Mouse (Mus musculus): Measurements from ENCODE around the gene Cyp2b19. TPM values are rescaled to one million over a fixed set of nuclear protein-coding genes. Genes with fewer than 3 reads are reported as not detected.

Cyp2b19 gene
- polyA plus RNA-seq, 1 experiment from 2014 or later = not detected

DNA sequence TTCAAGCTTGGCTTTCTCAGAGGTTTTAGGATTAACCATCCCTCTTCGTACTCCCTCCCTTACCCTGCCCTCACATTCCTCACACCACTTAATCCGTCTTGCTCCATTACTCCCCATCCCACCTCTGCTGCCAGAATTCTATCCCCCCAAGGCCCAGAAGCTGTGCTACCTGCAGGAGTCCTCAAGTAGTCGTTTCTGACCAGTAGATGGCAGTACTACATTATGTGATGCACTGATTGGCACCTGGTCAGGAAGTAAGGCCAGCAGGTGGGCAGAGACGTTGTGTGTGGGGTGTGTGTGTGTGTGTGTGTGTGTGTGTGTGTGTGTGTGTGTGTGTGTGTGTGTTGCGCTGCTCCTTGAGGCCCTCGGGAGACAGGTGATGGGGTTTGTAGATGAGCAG is 18.9 kb downstream of the Cyp2b19 start:
- Histone ChIP-seq H3K36me3 (ENCODE audit: control insufficient read depth, insufficient read depth, low read length) (no peaks in the 10 kb centered on the region), H3K27me3 (ENCODE audit: control insufficient read depth, insufficient read depth, low read length) (no peaks in the 10 kb centered on the region), H3K9me3 (ENCODE audit: control insufficient read depth, low read depth, low read length) (no peaks in the 10 kb centered on the region), H3K9ac (replicated peaks; ENCODE audit: low read depth, low read length) (no peak overlapping the region), H3K4me2 (replicated peaks; ENCODE audit: low read depth, low read length) (no peak overlapping the region), H3K4me3 (ENCODE audit: low read depth, low read length) (no peak overlapping the region), H3K4me1 (ENCODE audit: control insufficient read depth, insufficient read depth, low read length) (no peaks in the 10 kb centered on the region), H3K27ac (ENCODE audit: low read length) (no peak overlapping the region)
- peak; percentile 25; the same call in 1 of the 2 replicates for ATAC-seq (ENCODE audit: insufficient number of reproducible peaks, insufficient read depth, low FRiP score, low read depth)
- WGBS = 10% methylated on average over 6 of the region's 6 CpGs

DNA sequence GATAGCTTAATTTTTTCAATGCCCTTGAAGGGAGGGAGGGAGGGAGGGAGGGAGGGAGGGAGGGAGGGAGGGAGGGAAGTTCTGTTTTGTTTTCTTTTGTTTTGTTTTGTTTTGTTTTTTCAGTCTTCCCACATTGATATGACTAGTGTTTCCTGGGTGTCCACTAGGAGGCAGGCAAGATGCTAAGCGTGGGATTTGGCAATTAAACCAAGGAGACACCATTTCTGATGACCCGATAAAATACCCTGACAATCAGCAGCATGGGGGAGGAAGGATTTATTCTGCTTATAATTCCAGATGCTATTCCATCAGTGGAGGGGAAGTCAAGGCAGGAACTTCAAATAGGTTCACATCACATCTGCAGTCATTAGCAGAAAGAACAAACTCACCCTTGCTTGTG is 20.9 kb downstream of the Cyp2b19 start:
- no peak overlapping the region for H3K27ac ChIP-seq (ENCODE audit: low read length)
- no peak for ATAC-seq (ENCODE audit: insufficient number of reproducible peaks, insufficient read depth, low FRiP score, low read depth)
- H3K9me3 ChIP-seq (ENCODE audit: control insufficient read depth, low read depth, low read length) = no peaks in the 10 kb centered on the region
- no peak overlapping the region for H3K4me3 ChIP-seq (ENCODE audit: low read depth, low read length)
- no peaks in the 10 kb centered on the region for H3K36me3 ChIP-seq (ENCODE audit: control insufficient read depth, insufficient read depth, low read length)
- H3K9ac ChIP-seq (replicated peaks; ENCODE audit: low read depth, low read length) = no peak overlapping the region
- no peaks in the 10 kb centered on the region for H3K4me1 ChIP-seq (ENCODE audit: control insufficient read depth, insufficient read depth, low read length)
- H3K27me3 ChIP-seq (ENCODE audit: control insufficient read depth, insufficient read depth, low read length) = no peaks in the 10 kb centered on the region
- no peak overlapping the region for H3K4me2 ChIP-seq (replicated peaks; ENCODE audit: low read depth, low read length)
- whole genome bisulfite sequencing = 55% methylated on average over 2 of the region's 2 CpGs

DNA sequence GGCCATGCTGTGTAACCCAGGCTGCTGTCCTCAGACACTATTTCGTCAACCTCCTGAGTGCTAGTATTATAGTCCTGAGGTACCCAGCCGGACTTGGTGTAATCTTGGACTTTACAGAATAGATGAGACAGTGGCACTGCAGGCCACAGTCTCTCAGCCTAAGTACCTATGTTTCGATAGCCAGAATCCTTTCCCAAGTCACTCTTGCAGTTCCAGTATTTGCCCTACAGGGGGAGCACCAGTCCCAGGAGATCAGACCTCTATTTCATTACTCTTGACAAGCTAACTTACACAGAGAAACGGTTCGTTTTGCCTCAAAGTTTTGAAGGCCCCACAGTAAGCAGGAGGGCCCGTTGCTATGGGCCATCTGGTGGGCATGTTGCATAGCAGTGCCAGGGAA is 21.5 kb downstream of the Cyp2b19 start:
- Histone ChIP-seq H3K4me3 (ENCODE audit: low read depth, low read length) (no peak overlapping the region), H3K9me3 (ENCODE audit: control insufficient read depth, low read depth, low read length) (no peaks in the 10 kb centered on the region), H3K9ac (replicated peaks; ENCODE audit: low read depth, low read length) (no peak overlapping the region), H3K27ac (ENCODE audit: low read length) (no peak overlapping the region), H3K27me3 (ENCODE audit: control insufficient read depth, insufficient read depth, low read length) (no peaks in the 10 kb centered on the region), H3K4me2 (replicated peaks; ENCODE audit: low read depth, low read length) (no peak overlapping the region), H3K36me3 (ENCODE audit: control insufficient read depth, insufficient read depth, low read length) (no peaks in the 10 kb centered on the region), H3K4me1 (ENCODE audit: control insufficient read depth, insufficient read depth, low read length) (no peaks in the 10 kb centered on the region)
- ATAC-seq (ENCODE audit: insufficient number of reproducible peaks, insufficient read depth, low FRiP score, low read depth) = no peak
- WGBS = 23% methylated on average over 6 of the region's 6 CpGs

DNA sequence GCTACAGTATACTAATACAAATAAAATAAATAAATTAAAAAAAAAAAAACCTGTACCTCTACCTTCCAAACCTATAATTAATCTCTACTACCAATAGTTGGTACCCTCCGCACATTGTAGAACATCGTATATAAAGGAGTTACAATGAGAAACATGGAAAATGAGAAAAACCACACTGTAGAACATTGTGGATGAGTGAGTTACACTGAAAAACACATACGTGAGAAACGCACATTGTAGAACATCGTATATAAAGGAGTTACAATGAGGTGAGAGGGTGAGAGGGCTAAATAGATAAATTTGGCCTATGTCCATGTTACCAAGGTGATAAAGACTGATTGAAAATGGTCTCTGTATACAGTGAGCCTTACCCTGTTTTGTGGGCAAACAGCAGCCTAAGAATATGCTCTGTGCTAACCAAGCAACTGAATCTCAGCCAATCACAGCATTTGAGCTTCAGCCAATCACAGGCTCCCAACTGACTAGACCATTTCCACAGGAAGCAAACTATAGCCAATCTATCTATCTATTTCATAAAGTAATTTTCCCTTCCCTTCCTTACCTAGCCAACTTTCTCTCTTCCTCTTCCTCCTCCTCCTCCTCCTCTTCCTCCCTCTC is 23.0 kb downstream of the Cyp2b19 start:
- 81% methylated on average over 5 of the region's 5 CpGs for WGBS
- no peaks in the 10 kb centered on the region for H3K27me3 ChIP-seq (ENCODE audit: control insufficient read depth, insufficient read depth, low read length)
- H3K9ac ChIP-seq (replicated peaks; ENCODE audit: low read depth, low read length) = no peak overlapping the region
- no peak overlapping the region for H3K4me2 ChIP-seq (replicated peaks; ENCODE audit: low read depth, low read length)
- H3K27ac ChIP-seq (ENCODE audit: low read length) = no peak overlapping the region
- H3K4me3 ChIP-seq (ENCODE audit: low read depth, low read length) = no peak overlapping the region
- H3K4me1 ChIP-seq (ENCODE audit: control insufficient read depth, insufficient read depth, low read length) = no peaks in the 10 kb centered on the region
- no peaks in the 10 kb centered on the region for H3K36me3 ChIP-seq (ENCODE audit: control insufficient read depth, insufficient read depth, low read length)
- ATAC-seq (ENCODE audit: insufficient number of reproducible peaks, insufficient read depth, low FRiP score, low read depth) = peak; percentile 56; the same call in 1 of the 2 replicates
- no peaks in the 10 kb centered on the region for H3K9me3 ChIP-seq (ENCODE audit: control insufficient read depth, low read depth, low read length)

DNA sequence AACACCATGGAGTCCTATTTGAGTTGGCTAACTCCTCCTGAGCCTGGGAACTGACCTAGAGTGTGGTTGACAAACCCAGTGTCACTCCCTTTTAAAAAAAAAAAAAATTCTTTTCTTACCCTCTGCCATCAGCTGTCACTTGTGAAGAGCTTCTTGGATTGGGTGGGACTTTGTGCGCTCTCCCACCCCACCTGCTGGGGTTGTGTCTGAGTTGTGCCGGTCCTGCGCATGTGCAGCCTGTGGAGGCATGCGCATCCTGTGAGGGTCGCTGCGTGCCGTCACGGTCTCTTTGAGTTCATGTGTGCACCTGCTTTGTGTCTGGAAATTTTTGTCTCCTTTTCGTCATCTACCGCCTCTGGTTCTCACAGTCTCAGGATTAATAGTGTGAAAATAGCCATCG is 23.6 kb downstream of the Cyp2b19 start:
- Histone ChIP-seq H3K27me3 (ENCODE audit: control insufficient read depth, insufficient read depth, low read length) (no peaks in the 10 kb centered on the region), H3K4me2 (replicated peaks; ENCODE audit: low read depth, low read length) (no peak overlapping the region), H3K9me3 (ENCODE audit: control insufficient read depth, low read depth, low read length) (no peaks in the 10 kb centered on the region), H3K4me3 (ENCODE audit: low read depth, low read length) (no peak overlapping the region), H3K4me1 (ENCODE audit: control insufficient read depth, insufficient read depth, low read length) (no peaks in the 10 kb centered on the region), H3K27ac (ENCODE audit: low read length) (no peak overlapping the region), H3K9ac (replicated peaks; ENCODE audit: low read depth, low read length) (no peak overlapping the region), H3K36me3 (ENCODE audit: control insufficient read depth, insufficient read depth, low read length) (no peaks in the 10 kb centered on the region)
- no peak for ATAC-seq (ENCODE audit: insufficient number of reproducible peaks, insufficient read depth, low FRiP score, low read depth)
- WGBS = 10% methylated on average over 11 of the region's 11 CpGs

DNA sequence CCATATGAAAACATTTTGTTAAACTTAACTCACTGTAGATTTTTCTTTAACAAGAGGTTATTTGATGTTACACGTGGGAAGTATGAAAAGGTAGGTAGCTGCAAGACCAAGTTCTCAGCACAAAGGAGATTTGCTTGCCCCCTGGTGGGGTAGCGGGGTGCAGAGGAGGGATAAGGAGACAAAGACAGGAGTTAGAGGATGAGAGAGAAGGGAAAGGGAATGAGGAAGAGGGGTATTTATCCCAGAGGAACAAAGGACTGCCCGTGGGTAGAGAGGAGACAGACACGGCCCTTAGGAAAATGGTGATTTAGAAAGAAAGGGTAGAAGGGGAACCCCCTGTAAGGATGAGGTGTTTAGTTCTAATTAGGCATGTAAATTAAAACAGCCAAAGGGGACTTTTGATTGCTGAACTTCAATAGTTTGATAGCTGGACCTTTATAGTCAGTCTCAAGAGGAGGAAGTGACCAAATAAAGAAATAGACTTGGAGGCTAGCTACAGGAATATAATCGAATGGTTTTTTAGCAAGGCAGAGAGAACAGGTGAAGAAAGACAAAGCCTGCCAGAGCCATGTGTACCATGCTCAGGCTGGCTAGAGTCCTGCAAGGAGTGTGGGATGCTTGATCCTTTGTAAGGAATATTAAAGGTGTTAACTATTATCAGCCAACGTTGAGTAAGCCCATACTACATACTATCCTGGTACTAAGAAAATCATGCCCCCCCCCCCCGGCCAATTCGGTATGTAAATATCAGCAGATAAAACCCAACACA is 24.2 kb downstream of the Cyp2b19 start:
- Histone ChIP-seq H3K9ac (replicated peaks; ENCODE audit: low read depth, low read length) (no peak overlapping the region), H3K36me3 (ENCODE audit: control insufficient read depth, insufficient read depth, low read length) (no peaks in the 10 kb centered on the region), H3K27ac (ENCODE audit: low read length) (peak overlapping the region; percentile 64), H3K9me3 (ENCODE audit: control insufficient read depth, low read depth, low read length) (no peaks in the 10 kb centered on the region), H3K4me3 (ENCODE audit: low read depth, low read length) (no peak overlapping the region), H3K27me3 (ENCODE audit: control insufficient read depth, insufficient read depth, low read length) (no peaks in the 10 kb centered on the region), H3K4me2 (replicated peaks; ENCODE audit: low read depth, low read length) (no peak overlapping the region), H3K4me1 (ENCODE audit: control insufficient read depth, insufficient read depth, low read length) (no peaks in the 10 kb centered on the region)
- 24% methylated on average over 8 of the region's 8 CpGs for WGBS
- peak; percentile 10; the same call in 1 of the 2 replicates for ATAC-seq (ENCODE audit: insufficient number of reproducible peaks, insufficient read depth, low FRiP score, low read depth)

DNA sequence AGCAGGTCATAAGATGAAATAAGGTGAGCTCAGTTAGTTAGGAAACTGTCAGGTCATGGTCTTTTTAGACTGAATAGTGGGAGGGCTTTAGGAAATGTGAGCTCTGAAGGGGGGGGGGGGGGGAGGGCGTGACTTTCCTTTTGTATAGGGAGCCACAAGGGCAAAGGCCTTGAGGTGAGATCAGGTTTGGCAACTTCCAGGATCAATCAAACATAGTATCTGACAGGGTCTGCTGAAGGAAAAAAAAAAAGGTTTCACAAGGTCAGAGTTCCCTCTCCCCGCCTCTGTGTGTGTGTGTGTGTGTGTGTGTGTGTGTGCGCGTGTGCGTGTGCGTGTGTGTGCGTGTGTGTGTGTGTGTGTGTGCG is 24.8 kb downstream of the Cyp2b19 start:
- H3K4me2 ChIP-seq (replicated peaks; ENCODE audit: low read depth, low read length) = no peak overlapping the region
- WGBS = 30% methylated on average over 8 of the region's 8 CpGs
- no peak overlapping the region for H3K9ac ChIP-seq (replicated peaks; ENCODE audit: low read depth, low read length)
- no peak overlapping the region for H3K27ac ChIP-seq (ENCODE audit: low read length)
- H3K36me3 ChIP-seq (ENCODE audit: control insufficient read depth, insufficient read depth, low read length) = no peaks in the 10 kb centered on the region
- ATAC-seq (ENCODE audit: insufficient number of reproducible peaks, insufficient read depth, low FRiP score, low read depth) = peak; percentile 59
- H3K9me3 ChIP-seq (ENCODE audit: control insufficient read depth, low read depth, low read length) = no peaks in the 10 kb centered on the region
- H3K4me3 ChIP-seq (ENCODE audit: low read depth, low read length) = no peak overlapping the region
- no peaks in the 10 kb centered on the region for H3K4me1 ChIP-seq (ENCODE audit: control insufficient read depth, insufficient read depth, low read length)
- no peaks in the 10 kb centered on the region for H3K27me3 ChIP-seq (ENCODE audit: control insufficient read depth, insufficient read depth, low read length)

DNA sequence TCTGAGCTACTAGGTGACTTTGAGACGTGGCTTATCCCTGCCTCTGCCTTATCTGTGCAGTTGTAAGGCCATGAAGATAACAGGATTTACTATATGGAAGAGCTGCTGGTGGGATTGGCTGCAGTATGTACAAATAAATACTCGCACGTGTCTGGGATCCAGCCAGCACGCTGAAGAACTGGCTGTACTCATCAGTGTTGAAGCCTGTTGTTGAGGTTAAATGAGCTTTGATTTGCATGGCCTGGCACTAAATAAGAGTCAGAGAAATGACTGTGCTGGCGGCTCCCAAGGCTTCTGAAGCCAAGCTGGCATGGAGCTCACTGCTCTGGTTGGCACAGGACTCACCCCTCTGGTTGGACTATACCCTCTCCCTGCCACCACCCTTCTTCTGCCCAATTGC is 26.2 kb downstream of the Cyp2b19 start:
- H3K4me3 ChIP-seq (ENCODE audit: low read depth, low read length) = no peak overlapping the region
- WGBS = 46% methylated on average over 5 of the region's 5 CpGs
- no peaks in the 10 kb centered on the region for H3K36me3 ChIP-seq (ENCODE audit: control insufficient read depth, insufficient read depth, low read length)
- no peak overlapping the region for H3K4me2 ChIP-seq (replicated peaks; ENCODE audit: low read depth, low read length)
- H3K4me1 ChIP-seq (ENCODE audit: control insufficient read depth, insufficient read depth, low read length) = no peaks in the 10 kb centered on the region
- no peak for ATAC-seq (ENCODE audit: insufficient number of reproducible peaks, insufficient read depth, low FRiP score, low read depth)
- no peak overlapping the region for H3K27ac ChIP-seq (ENCODE audit: low read length)
- no peaks in the 10 kb centered on the region for H3K27me3 ChIP-seq (ENCODE audit: control insufficient read depth, insufficient read depth, low read length)
- H3K9me3 ChIP-seq (ENCODE audit: control insufficient read depth, low read depth, low read length) = no peaks in the 10 kb centered on the region
- H3K9ac ChIP-seq (replicated peaks; ENCODE audit: low read depth, low read length) = no peak overlapping the region
